Mouse (Mus musculus): Measurements from ENCODE around the gene Tmem185b. TPM values are rescaled to one million over a fixed set of nuclear protein-coding genes. Genes with fewer than 3 reads are reported as not detected.

Gene Tmem185b
- 10 to 100 TPM; 35.6 to 46.8 TPM for polyA plus RNA-seq (2017; shearing (Covaris generic))

DNA sequence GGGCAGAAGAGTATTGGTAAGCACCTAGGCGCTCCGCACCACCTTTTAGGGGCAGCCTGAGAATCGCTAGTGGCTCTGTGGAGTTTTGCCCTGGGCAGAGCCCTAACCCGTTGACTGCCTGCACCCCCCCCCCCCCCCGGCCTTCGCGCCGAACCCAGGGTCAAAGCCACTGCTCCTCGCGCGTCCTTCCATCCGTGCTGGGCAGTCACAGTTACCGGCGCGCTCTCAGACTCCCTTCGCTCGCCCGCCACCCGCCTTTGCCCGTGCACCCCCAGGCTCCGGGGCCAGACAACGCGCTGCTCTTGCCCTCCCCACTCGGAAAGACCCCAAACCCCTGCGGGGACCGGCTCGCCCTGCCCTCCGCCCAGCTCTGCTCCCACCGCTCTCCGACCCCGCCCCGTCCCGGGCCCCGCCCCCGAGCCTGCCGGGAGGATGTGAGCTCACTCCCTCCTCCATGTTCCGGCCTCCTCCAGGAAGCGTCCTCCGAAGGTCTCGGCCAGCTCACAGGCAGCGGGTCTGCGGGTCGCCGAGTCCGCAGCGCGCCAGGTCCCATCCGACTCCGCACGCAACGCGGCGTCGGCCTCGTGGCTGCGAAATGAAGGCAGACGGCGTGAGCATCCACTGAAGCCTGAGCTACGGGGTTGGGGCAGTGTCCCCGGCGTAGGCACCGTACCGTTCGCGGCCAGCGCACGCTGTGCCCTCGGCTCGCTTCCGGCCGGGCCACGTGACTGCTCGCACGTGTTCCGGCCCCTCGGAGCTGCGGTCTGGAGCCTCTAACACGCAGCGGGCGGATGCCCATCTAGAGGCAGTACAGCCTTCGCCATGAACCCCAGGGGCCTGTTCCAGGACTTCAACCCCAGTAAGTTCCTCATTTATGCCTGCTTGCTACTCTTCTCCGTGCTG lies at the start of gene Tmem185b:
Tmem185b (plus strand) TSS at position 472 of the 903 bp plus-strand sequence.

DNA sequence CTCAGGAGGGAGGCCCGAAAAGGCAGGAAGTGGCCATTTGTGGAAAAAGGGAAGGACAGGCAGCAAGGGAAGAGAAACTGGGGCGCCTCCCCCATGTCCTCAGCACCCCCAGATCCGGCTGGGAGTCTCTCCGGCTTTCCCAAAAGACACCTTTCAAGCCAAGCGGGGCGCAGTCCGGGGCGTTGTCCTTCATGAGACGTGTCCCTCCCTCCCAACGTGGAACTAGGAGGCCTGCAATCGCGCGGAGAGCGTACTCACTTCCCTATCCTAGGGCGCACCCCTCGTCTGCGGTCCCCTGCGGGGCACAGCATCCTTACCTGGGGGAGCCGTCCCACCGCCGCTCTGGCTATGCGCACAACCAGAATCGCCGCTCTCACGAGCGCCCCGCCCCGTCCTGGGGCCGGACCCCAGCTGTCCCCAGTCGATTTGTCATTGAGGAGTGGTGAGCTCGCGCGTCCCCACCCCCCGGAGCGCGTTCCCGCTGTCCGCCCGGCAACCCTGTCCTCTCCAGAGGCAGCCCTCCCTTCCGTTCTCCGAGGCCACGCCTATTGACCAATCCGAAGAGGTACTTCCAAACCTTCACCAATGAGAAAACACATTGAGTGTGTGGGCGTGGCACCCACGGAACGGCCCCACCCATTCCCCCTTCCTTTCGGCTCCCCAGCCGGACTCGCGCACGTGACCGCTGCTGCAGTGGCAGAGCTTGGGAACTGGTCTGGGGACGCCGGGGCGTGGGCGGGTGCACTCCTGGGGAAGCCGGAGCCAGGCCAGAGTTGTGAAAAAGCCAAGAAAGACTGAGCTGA lies 21.5 kb upstream of the Tmem185b start, which contains the start of gene Ralb:
Ralb (minus strand) TSS at position 535 of the 803 bp plus-strand sequence.

Other genes with a start within 250 kb of the Tmem185b start
- under 1 TPM in 1 of 2 experiments, not detected in 1; 0.09 TPM for gene Inhbb, start 103.9 kb upstream of the Tmem185b start, polyA plus RNA-seq (2017; shearing (Covaris generic))
- 10 to 100 TPM; 17.7 to 21.3 TPM for gene Ralb, start 21.4 kb upstream of the Tmem185b start, polyA plus RNA-seq (2017; shearing (Covaris generic))
- gene Epb41l5, start 122.8 kb downstream of the Tmem185b start, polyA plus RNA-seq (2017; shearing (Covaris generic)), result 1 to 10 TPM; 1.7 to 5.1 TPM

All from inflammation-experienced regulatory T-cells (primary cell).